In the genomic region with DNA sequence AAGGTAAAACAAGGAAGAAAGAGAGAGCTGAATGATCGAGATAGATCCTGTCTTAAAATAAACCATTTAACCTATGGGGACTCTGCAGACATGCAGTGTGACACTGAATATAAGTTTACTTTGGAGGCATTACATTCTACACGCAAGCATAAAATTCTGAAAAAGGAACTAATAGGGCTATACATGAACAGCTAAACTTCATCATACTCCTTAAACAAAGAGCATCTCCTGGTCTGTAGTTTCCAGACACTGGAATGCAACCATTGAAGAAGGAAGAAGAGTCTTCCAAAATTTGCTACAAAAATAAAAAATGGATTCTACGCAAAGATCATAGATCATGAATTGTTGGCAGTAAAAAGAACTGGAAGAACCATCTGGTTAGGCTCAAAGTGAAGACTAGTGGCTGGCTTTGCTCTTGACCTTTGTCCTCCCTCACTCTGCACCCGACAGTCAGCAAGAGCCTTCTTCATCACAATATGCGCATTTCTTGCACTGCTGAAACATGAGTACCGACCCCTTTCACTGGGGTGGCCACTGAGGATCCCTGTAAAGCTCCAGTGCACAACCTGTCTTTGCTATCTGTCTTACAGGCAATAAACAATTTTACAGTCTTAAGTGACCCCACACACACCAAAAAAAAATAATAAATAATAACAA, we compare ENCODE assay signal across 18 mouse cellular contexts.
DNase-seq lines count a peak whose midpoint lies in the region; ATAC-seq and TF ChIP-seq lines count a peak whose summit lies in the region.
"Had no signal": no experiment of that assay in that cellular context is flagged by ENCODE, and none has a peak within 500 bp of the region (broad histone marks: within the 10 kb centered on the region; RNA-seq: fewer than 3 reads in every experiment).

No protein-coding gene starts in this region.

- no peak for TF ChIP-seq CTCF in kidney, adult 2 months (conservative IDR thresholded peaks at IDR 0.05; ENCODE audit: insufficient read depth, insufficient read length, low read depth, low read length)

- WGBS in kidney, adult 2 months: 58% methylated on average over 6 of the region's 6 CpGs
- WGBS in kidney, embryonic 16.5 days: 49% methylated on average over 6 of the region's 6 CpGs

- no peaks in the 10 kb centered on the region; the same call in 1 of the 2 replicates for H3K27me3 ChIP-seq in kidney, adult 2 months (replicated peaks; ENCODE audit: control insufficient read depth, insufficient read depth, low read length)
- H3K27me3 ChIP-seq in kidney, embryonic 16.5 days (ENCODE audit: insufficient read depth, low read length): no peaks in the 10 kb centered on the region
- H3K27me3 ChIP-seq: embryonic facial prominence, embryonic 13.5 days; midbrain, embryonic 15.5 days had no signal

- H3K9ac ChIP-seq in kidney, embryonic 16.5 days (replicated peaks; ENCODE audit: low read length): no peak overlapping the region
- H3K9ac ChIP-seq: embryonic facial prominence, embryonic 13.5 days; midbrain, embryonic 15.5 days had no signal

- H3K27ac ChIP-seq in kidney, adult 2 months (ENCODE audit: insufficient read depth, low read depth, low read length): no peak overlapping the region
- no peak overlapping the region for H3K27ac ChIP-seq in kidney, embryonic 16.5 days (ENCODE audit: low read length)
- H3K27ac ChIP-seq: embryonic facial prominence, embryonic 13.5 days; limb, embryonic 10.5 days; macrophage; midbrain, embryonic 15.5 days had no signal

- no peaks in the 10 kb centered on the region for H3K4me1 ChIP-seq in kidney, adult 2 months (ENCODE audit: control insufficient read depth, insufficient read depth, low read length)
- H3K4me1 ChIP-seq in kidney, embryonic 16.5 days (ENCODE audit: insufficient read depth, low read length): peaks cover 6% of the 10 kb centered on the region; the same call in 1 of the 2 replicates
- H3K4me1 ChIP-seq: midbrain, embryonic 15.5 days had no signal

- no peaks in the 10 kb centered on the region for H3K36me3 ChIP-seq in kidney, adult 2 months (ENCODE audit: control insufficient read depth, insufficient read depth, low read length)
- no peaks in the 10 kb centered on the region for H3K36me3 ChIP-seq in kidney, embryonic 16.5 days (ENCODE audit: insufficient read depth, low read length)
- H3K36me3 ChIP-seq: embryonic facial prominence, embryonic 13.5 days; limb, embryonic 10.5 days; midbrain, embryonic 15.5 days had no signal

- TF ChIP-seq POLR2A in kidney, adult 2 months (IDR thresholded peaks at IDR 0.05; ENCODE audit: low read depth, low read length): no peak

- peak; percentile 86 for ATAC-seq in kidney, embryonic 16.5 days (ENCODE audit: low FRiP score, low TSS enrichment)
- ATAC-seq: midbrain, embryonic 15.5 days had no signal

- no peak overlapping the region for H3K4me2 ChIP-seq in kidney, embryonic 16.5 days (replicated peaks; ENCODE audit: low read depth, low read length)
- H3K4me2 ChIP-seq: heart, embryonic 11.5 days; midbrain, embryonic 15.5 days had no signal

- H3K4me3 ChIP-seq in kidney, adult 2 months (ENCODE audit: insufficient read depth, low read depth, low read length): no peak overlapping the region
- no peak overlapping the region for H3K4me3 ChIP-seq in kidney, embryonic 16.5 days (ENCODE audit: low read length)
- H3K4me3 ChIP-seq: embryonic facial prominence, embryonic 13.5 days; limb, embryonic 10.5 days; midbrain, embryonic 15.5 days; myocyte had no signal

- peaks cover 4% of the 10 kb centered on the region; the same call in 1 of the 2 replicates for H3K9me3 ChIP-seq in kidney, embryonic 16.5 days (ENCODE audit: low read length)
- H3K9me3 ChIP-seq: embryonic facial prominence, embryonic 13.5 days; limb, embryonic 10.5 days; midbrain, embryonic 15.5 days had no signal

- DNase-seq in lung, postnatal 36 days: peak; percentile 8
- no peak for DNase-seq in lung, postnatal 4 days
- peak; percentile 53 for DNase-seq in kidney, adult 2 months
- DNase-seq in mesoderm, embryonic 11.5 days (ENCODE audit: low read depth, low spot score): peak; percentile 23
- DNase-seq in T-cell, adult 2 months (ENCODE audit: low spot score): no peak
- no peak for DNase-seq in gastrocnemius, postnatal 25 days
- DNase-seq: adrenal gland, adult 8-10 months; cerebellum, adult 8-10 months; heart, postnatal 10 days; lung, adult 18-20 months; thymus, adult 2 months had no signal

Comparison
In these comparisons a context has a peak if more than half of its experiments do, and no peak if none do; other contexts are left out.
1. DNase-seq: peak in lung, postnatal 36 days (single experiment), kidney, adult 2 months (single experiment) and mesoderm, embryonic 11.5 days (single experiment); none in lung, postnatal 4 days (0 of 2), T-cell, adult 2 months (single experiment) and gastrocnemius, postnatal 25 days (single experiment).